Mouse (Mus musculus): ENCODE data around the gene Slc10a7. TPM values are rescaled to one million over a fixed set of nuclear protein-coding genes. Genes with fewer than 3 reads are reported as not detected.

Gene Slc10a7
- polyA plus RNA-seq, 1 experiment: 5.2 TPM

DNA sequence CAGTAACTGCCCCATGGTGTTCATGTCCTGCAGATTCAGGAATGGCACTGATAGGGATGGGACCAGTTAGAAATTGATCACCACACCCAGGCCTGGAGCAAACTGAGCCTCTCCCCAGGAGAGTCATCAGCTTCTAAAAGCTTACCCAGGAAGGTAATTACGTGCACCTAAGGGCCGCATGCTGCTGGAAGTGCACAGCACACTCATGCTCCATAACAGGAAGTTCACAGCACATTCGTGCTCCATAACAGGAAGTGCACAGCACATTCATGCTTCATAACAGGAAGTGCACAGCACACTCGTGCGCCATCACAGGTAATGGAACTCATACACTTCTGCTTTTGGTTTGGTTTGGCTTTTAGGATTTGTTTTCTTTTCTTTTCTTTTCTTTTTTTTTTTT is 114.8 kb downstream of the Slc10a7 start:
- no peaks in the 10 kb centered on the region for H3K36me3 ChIP-seq (ENCODE audit: control insufficient read depth, insufficient read depth, low read length)
- WGBS: 81% methylated on average over 5 of the region's 5 CpGs
- H3K27me3 ChIP-seq (ENCODE audit: control insufficient read depth, insufficient read depth, low read length): no peaks in the 10 kb centered on the region
- no peak overlapping the region for H3K4me3 ChIP-seq (ENCODE audit: low read depth, low read length)
- peaks cover 6% of the 10 kb centered on the region for H3K4me1 ChIP-seq (ENCODE audit: control insufficient read depth, insufficient read depth, insufficient read length, low read length)
- TF ChIP-seq CTCF (IDR thresholded peaks at IDR 0.05; ENCODE audit: extremely low read depth, insufficient read length, insufficient replicate concordance, low read depth, low read length) (no peak), POLR2A (IDR thresholded peaks at IDR 0.05; ENCODE audit: low read depth, low read length) (no peak)
- peak overlapping the region; percentile 9; the same call in 1 of the 2 replicates for H3K27ac ChIP-seq (ENCODE audit: insufficient read depth, low read depth, low read length)

DNA sequence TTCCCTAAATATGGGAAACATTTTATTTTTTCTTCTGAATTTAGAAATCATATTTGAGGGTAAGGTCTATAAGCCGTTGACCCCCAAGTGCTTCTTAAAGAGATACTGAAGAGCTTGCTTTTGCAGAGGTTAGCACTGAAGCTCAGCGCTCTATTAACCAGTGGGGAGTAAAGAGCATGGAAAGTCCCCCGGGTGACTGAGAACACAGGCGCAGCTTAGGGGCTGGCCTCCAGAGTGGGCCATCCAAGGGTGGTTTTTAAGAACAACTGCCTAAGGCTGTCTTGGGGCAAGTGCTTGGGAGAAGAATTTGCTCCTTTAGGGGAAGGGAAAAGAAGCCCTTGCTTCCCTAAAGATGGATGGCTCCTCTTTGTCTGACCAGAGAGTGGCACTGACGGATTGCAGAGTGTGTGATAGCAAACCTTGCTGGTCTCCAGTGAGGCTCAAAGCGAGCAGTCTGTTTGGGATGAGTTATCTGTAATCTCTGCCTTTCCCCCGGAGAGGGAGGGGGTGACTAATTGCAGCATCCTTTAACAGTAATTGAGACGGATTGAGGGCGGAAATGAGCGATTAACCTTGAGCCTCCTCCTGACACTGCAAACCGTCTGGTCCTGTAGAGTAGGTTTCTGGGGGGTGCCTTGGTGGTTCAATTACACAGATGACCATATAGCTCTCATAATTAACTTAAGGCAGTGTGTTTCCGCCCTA is 115.7 kb downstream of the Slc10a7 start:
- peaks cover 6% of the 10 kb centered on the region for H3K4me1 ChIP-seq (ENCODE audit: control insufficient read depth, insufficient read depth, insufficient read length, low read length)
- WGBS: 78% methylated on average over 12 of the region's 12 CpGs

DNA sequence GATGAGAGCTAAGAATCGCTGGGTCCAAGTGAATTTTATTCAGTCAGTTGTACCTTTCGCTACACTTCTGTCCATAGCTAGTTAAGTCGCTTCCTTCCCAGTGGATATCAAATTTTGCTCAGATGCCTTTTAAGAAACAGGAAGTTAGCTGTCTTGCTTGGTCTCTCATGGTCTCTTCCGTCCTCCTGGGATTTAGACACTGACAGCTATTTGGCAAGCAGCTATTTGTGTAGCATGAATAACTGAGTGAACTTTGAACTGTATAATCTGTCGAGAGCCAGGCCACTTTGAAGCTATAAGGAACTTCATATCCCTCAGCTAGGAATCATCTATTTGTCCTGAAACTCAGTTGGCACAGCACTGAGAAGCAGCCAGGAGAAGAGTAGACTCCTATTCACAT is 117.5 kb downstream of the Slc10a7 start:
- Histone ChIP-seq H3K4me1 (ENCODE audit: control insufficient read depth, insufficient read depth, insufficient read length, low read length) (peaks cover 6% of the 10 kb centered on the region), H3K27me3 (ENCODE audit: control insufficient read depth, insufficient read depth, low read length) (no peaks in the 10 kb centered on the region), H3K27ac (ENCODE audit: insufficient read depth, low read depth, low read length) (no peak overlapping the region), H3K4me3 (ENCODE audit: low read depth, low read length) (no peak overlapping the region), H3K36me3 (ENCODE audit: control insufficient read depth, insufficient read depth, low read length) (no peaks in the 10 kb centered on the region)
- WGBS: 41% methylated on average over 5 of the region's 5 CpGs
- TF ChIP-seq POLR2A (IDR thresholded peaks at IDR 0.05; ENCODE audit: low read depth, low read length) (no peak), CTCF (IDR thresholded peaks at IDR 0.05; ENCODE audit: extremely low read depth, insufficient read length, insufficient replicate concordance, low read depth, low read length) (no peak)

More for the DNA sequence above, 115.7 kb downstream of the Slc10a7 start:
- H3K36me3 ChIP-seq (ENCODE audit: control insufficient read depth, insufficient read depth, low read length): no peaks in the 10 kb centered on the region
- H3K27me3 ChIP-seq (ENCODE audit: control insufficient read depth, insufficient read depth, low read length): no peaks in the 10 kb centered on the region
- no peak overlapping the region for H3K27ac ChIP-seq (ENCODE audit: insufficient read depth, low read depth, low read length)
- no peak overlapping the region for H3K4me3 ChIP-seq (ENCODE audit: low read depth, low read length)
- TF ChIP-seq POLR2A (IDR thresholded peaks at IDR 0.05; ENCODE audit: low read depth, low read length): no peak
- TF ChIP-seq CTCF (IDR thresholded peaks at IDR 0.05; ENCODE audit: extremely low read depth, insufficient read length, insufficient replicate concordance, low read depth, low read length): no peak

DNA sequence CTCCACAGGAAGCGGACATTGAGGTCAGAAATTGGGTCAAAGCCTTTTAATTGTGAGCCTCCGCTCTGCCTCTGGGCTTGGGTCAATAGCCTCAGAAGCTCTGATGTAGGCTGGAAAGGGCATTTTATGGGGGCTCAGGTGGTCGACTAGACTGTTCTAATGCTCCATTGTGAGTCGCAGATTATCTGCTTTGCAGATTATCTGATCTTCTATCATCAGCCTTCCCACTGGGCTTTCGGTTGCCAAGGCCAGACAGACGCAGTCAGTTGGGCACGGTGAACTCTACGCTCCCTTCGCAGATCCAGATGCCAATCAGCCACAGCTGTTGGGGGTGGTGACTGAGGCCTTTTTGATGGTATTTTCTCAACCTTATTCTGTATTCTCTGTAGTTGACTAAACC is 118.6 kb downstream of the Slc10a7 start:
- peaks cover 2% of the 10 kb centered on the region for H3K4me1 ChIP-seq (ENCODE audit: control insufficient read depth, insufficient read depth, insufficient read length, low read length)
- H3K27ac ChIP-seq (ENCODE audit: insufficient read depth, low read depth, low read length): no peak overlapping the region
- no peak overlapping the region for H3K4me3 ChIP-seq (ENCODE audit: low read depth, low read length)
- no peak for TF ChIP-seq POLR2A (IDR thresholded peaks at IDR 0.05; ENCODE audit: low read depth, low read length)
- TF ChIP-seq CTCF (IDR thresholded peaks at IDR 0.05; ENCODE audit: extremely low read depth, insufficient read length, insufficient replicate concordance, low read depth, low read length): no peak
- H3K27me3 ChIP-seq (ENCODE audit: control insufficient read depth, insufficient read depth, low read length): no peaks in the 10 kb centered on the region
- WGBS: 88% methylated on average over 9 of the region's 9 CpGs
- no peaks in the 10 kb centered on the region for H3K36me3 ChIP-seq (ENCODE audit: control insufficient read depth, insufficient read depth, low read length)

DNA sequence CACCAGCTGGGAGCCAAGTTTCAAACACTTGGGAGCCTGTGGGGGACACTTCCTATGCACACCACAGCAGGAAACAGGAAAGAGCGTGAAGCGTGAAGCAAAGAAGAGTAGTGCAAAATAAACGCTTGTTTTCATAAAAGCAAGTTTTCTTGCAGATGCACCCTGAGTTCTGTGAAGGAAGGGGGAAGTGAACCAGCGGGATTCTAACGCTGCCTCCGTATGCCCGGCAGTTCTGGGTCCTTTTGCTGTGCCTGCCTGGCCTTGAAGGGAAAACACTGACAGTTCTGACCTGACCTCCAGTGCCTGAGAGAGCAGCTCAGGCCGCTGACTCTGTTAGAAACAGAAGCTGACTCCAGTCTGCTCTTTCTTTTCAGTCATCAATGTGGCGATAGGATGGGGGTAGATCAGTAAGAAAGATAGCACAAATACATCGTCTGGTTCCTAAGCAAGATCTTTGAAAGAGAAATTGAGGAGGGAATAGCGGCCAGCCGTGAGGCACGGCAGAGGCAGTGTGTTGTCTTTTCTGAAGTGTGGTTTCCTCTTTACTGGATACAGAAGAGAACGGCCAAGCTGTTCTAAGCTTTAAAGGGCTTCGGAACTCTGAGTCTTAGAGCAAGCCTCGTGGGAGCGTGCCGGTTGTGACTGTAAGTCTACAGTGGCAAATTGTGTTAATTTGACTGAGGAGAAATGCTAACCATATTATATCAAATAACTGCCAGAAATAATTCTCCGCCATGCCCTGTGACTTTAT is 121.4 kb downstream of the Slc10a7 start:
- Histone ChIP-seq H3K27ac (ENCODE audit: insufficient read depth, low read depth, low read length) (no peak overlapping the region), H3K27me3 (ENCODE audit: control insufficient read depth, insufficient read depth, low read length) (no peaks in the 10 kb centered on the region), H3K4me3 (ENCODE audit: low read depth, low read length) (0 out of 2 replicates have a peak overlapping the region, but pooled peaks have one; percentile 6), H3K4me1 (ENCODE audit: control insufficient read depth, insufficient read depth, insufficient read length, low read length) (peaks cover 2% of the 10 kb centered on the region), H3K36me3 (ENCODE audit: control insufficient read depth, insufficient read depth, low read length) (0 out of 2 replicates have a peak, but pooled peaks cover 2% of the 10 kb centered on the region)
- no peak for TF ChIP-seq CTCF (IDR thresholded peaks at IDR 0.05; ENCODE audit: extremely low read depth, insufficient read length, insufficient replicate concordance, low read depth, low read length)
- no peak for TF ChIP-seq POLR2A (IDR thresholded peaks at IDR 0.05; ENCODE audit: low read depth, low read length)
- WGBS: 75% methylated on average over 19 of the region's 19 CpGs

DNA sequence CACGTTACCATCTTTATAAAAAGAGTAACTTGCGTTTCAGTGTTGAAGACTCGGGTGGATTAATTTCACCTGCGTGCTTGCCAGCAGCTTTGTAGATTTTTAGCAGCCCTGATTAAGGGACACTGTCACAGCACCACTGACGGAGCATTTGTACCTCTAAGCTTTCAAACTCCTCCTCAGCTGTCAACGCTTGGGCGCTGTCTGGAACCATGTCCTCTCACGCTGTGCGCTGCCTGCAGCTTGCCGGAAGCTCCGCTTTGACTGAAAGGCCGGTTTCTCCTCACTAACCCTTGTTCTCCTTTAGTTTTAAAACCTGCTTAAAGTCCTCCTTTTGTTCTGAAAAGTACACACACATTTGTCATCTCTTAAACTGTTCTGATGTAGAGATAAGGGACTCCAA is 123.9 kb downstream of the Slc10a7 start:
- Histone ChIP-seq H3K4me1 (ENCODE audit: control insufficient read depth, insufficient read depth, insufficient read length, low read length) (no peaks in the 10 kb centered on the region; the same call in 1 of the 2 replicates), H3K4me3 (ENCODE audit: low read depth, low read length) (no peak overlapping the region), H3K36me3 (ENCODE audit: control insufficient read depth, insufficient read depth, low read length) (0 out of 2 replicates have a peak, but pooled peaks cover 2% of the 10 kb centered on the region), H3K27ac (ENCODE audit: insufficient read depth, low read depth, low read length) (no peak overlapping the region), H3K27me3 (ENCODE audit: control insufficient read depth, insufficient read depth, low read length) (no peaks in the 10 kb centered on the region)
- WGBS: 87% methylated on average over 12 of the region's 12 CpGs
- TF ChIP-seq CTCF (IDR thresholded peaks at IDR 0.05; ENCODE audit: extremely low read depth, insufficient read length, insufficient replicate concordance, low read depth, low read length) (no peak), POLR2A (IDR thresholded peaks at IDR 0.05; ENCODE audit: low read depth, low read length) (no peak)

DNA sequence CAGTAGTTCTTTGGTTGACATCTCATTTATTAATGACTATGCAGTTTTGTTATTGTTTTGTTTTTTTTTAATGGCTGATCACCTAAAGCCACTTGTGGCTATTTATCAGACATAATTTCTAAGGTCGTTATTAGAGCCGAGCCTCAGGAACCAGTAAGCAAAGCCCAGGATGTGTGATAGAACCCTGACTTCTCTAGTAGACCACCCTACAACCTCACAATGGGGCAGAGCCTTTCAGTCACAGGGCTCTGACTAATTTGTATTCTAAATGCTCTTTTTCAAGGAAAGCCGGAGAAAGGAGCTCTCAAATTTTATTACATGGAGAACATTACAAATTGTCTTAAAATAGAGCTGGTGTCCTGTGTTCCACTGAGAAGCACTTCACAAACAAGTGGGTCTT is 124.9 kb downstream of the Slc10a7 start:
- Histone ChIP-seq H3K36me3 (ENCODE audit: control insufficient read depth, insufficient read depth, low read length) (0 out of 2 replicates have a peak, but pooled peaks cover 2% of the 10 kb centered on the region), H3K4me1 (ENCODE audit: control insufficient read depth, insufficient read depth, insufficient read length, low read length) (no peaks in the 10 kb centered on the region; the same call in 1 of the 2 replicates), H3K4me3 (ENCODE audit: low read depth, low read length) (no peak overlapping the region), H3K27me3 (ENCODE audit: control insufficient read depth, insufficient read depth, low read length) (no peaks in the 10 kb centered on the region), H3K27ac (ENCODE audit: insufficient read depth, low read depth, low read length) (no peak overlapping the region)
- TF ChIP-seq CTCF (IDR thresholded peaks at IDR 0.05; ENCODE audit: extremely low read depth, insufficient read length, insufficient replicate concordance, low read depth, low read length): no peak
- WGBS: 87% methylated on average over 3 of the region's 3 CpGs
